Mouse (Mus musculus): ENCODE data around the gene Zic1. TPM values are rescaled to one million over a fixed set of nuclear protein-coding genes. Genes with fewer than 3 reads are reported as not detected.

Zic1 gene
- polyA plus RNA-seq, 1 experiment = 113 TPM

- DNase-seq (ENCODE audit: extremely low spot score in 1 of 2, low spot score in 1 of 2) = no peak
Measured at GRCm38 (mm10) chr9:91369293-91369991, 3.8 kb upstream of the Zic1 start.

DNA sequence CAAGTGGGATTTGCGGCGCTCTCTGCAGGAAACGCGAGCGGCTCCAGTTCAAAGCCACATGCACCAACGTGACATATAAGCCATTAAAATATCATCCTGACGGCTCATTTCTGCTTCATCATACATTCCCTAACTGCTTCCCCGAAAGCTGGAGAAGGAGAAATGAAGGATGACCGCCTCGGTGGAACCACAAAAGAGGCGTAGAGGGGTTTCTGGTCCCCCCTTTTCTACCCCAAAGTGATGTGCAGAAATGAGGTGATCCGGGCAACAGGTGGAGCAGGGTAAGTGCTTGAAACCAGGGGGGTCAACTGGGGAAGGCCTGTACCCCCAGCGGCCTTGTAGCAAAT, 3.3 kb upstream of the Zic1 start:
- no peak for DNase-seq (ENCODE audit: extremely low spot score in 1 of 2, low spot score in 1 of 2)

DNA sequence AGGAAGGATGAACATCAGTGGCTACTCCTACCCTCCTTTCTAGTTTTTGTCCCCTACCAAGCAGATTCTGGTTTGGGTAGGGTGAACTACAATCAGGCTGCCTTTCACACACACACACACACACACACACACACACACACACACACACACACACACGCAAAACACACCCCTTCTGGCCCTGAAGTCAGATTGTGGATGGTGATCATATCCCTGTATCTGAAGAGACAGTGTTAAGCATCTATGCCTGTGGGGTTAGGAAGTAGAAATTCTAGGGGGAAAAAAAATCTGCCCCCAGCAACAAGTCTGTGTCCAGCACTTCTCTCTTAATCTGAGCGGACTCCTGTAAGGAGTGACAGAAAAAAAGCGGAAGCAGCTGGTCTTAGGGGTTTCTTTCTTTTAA, 2.5 kb upstream of the Zic1 start:
- DNase-seq (ENCODE audit: extremely low spot score in 1 of 2, low spot score in 1 of 2) = no peak

DNA sequence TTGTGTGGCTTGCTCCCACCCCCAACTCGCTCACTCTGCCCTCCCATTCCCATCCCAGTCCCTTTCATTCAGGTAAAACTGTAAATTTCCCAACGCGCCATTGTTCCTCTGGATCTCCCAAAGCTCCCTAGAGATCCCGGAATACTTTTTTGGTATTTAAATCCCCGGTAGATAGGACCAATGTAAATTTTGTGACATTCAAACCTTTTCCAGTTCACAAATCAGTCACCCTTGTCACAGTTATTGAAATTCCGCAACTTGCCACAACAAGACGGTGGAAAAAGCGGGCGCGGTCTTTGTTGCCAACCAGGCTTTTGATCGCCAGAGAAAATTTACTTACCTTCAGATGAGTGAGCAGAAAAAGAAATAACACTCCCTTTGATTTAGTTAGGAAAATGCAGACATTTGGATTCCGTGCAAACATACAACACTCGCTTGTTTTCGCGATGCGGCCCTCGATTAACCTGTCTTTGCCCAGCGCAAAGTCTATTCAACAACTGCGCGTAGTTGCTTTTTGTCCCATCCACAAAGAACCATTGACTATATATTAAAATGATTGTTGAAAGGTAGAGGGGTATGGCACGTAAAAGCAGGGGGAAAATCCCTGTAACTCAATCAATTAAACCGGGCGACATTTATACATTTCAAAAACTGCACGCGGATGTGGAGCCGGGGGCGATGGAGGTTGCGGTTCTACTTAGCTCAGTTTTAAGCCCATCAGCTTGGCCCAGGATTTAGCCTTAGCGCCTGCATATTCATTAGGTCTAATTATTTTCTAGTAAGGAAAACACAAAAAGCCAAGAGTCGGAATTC, 1.6 kb upstream of the Zic1 start:
- DNase-seq (ENCODE audit: extremely low spot score in 1 of 2, low spot score in 1 of 2) = no peak

DNA sequence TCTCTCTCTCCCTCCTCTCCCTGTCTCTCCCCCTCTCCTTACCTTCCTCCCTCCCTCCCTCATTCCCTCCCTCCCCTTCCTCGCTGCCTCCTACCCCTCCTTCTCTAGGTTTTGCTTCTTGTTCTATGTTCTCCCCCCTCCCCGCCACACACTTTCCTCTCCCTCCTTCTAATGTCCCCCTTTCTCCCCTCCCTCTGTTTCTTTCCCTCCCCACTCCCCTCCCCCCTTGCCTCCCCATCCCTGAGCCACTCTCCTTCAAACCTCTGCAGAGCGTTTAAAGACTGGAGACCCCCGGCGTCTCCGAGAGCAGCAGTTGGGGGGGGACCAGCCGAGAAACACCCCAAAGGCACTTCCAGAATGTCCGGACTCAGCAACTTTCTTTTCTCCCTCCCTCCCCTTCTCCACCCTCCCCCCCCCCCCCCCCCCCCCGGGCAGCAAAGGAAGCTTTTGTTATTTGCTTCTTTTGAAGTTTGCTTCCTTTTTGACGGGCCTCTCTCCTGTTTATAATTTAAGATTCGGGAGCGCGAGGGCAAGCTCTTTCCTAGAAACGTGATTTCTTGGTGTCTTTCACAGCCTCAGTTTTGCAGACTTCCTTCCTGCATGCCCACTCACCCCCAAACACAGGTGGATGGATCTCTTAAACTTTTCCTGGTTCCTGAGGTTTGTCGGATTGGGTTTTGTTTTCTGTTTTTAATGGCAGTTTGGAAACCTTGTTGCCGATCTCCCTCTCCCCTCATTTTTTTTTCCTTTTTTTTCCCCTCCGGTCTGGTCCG, 802 bp upstream of the Zic1 start:
- DNase-seq (ENCODE audit: extremely low spot score in 1 of 2, low spot score in 1 of 2) = no peak

GRCm38 (mm10) chr9:91364971-91365501, 574 bp downstream of the Zic1 start:
- no peak for DNase-seq (ENCODE audit: extremely low spot score in 1 of 2, low spot score in 1 of 2)

DNA sequence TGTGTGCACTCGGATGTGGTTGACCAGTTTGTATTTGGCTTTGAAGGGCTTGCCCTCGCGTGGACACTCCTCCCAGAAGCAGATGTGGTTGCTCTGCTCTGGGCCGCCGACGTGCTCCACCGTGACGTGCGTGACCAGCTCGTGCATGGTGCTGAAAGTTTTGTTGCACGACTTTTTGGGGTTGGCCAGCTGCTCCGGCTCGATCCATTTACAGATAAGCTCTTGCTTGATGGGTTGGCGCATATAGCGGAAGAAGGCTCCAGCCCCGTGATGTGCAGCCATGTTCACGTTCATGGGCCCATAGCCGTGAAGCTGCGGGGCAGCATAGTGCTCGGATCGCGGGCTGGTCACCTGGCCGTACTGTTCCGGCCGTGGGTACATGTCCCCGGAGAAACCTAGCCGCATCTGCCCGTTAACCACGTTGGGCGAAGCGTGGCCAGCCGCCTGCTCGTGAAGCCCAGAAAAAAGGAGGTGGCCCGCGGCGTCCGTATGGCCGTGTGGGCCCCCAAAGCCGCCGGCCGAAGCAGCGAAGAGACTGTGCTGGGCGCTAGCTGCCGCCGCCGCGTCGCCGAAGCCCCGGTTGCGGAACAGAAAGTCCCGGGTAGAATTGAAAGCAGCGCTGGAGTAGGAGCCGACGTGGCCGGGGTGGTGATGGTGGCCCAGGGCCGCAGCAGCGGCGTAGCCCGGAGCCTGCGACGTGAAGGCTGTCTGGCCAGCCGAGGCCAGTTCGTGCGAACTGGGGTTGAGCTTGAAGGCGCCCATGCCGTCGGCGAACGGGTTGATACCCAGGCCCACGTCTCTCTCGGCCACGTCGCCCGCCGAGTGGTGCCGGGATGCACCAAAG, 1.3 kb downstream of the Zic1 start:
- no peak for DNase-seq (ENCODE audit: extremely low spot score in 1 of 2, low spot score in 1 of 2)

DNA sequence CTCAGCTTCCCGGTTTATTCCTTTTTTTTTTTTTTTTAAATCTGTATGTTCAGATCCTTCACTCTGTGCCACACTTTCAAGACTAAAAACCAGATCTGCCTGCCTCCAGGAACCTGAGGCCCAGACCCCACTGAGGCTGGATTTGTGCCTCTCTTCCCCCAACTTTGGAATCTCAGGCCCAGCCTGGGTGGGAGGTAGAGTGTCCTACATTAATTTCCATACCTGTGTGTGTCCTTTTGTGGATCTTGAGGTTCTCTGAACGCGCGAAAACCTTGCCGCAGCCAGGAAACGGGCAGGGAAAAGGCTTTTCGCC, 1.8 kb downstream of the Zic1 start:
- no peak for DNase-seq (ENCODE audit: extremely low spot score in 1 of 2, low spot score in 1 of 2)

DNA sequence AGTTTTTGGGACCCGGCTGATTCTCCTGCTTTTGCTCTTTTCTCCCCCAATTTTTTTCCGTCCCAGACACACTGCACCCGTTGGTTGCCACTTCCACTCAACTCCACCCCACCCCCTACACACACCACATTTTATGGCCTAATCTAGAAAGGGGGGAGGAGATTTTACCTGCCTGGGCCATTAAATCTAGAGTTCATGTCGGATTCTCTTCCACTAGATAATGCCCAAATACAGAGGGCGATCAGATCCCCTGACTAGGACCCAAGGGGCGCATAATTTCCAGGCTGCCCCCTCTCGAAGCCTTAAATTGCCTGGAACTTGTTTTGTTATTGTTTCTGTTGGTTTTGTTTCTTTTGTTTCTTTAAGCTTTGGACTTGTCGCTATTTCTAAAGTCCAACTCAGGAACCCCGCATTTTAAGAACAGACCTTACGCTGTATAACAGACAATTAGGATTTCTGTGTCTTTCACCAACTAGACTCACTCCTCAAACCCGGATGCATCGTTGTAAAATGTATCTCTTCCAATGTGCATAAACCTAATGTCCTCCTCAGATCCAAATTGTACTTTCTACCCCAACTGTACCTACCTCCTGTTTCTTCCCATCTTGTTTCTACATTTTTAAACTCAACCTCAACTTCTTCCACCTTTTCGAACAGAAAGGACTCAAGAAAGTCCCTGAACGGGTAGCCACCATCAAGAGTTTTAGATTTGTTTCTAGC, 2.4 kb downstream of the Zic1 start:
- no peak for DNase-seq (ENCODE audit: extremely low spot score in 1 of 2, low spot score in 1 of 2)

DNA sequence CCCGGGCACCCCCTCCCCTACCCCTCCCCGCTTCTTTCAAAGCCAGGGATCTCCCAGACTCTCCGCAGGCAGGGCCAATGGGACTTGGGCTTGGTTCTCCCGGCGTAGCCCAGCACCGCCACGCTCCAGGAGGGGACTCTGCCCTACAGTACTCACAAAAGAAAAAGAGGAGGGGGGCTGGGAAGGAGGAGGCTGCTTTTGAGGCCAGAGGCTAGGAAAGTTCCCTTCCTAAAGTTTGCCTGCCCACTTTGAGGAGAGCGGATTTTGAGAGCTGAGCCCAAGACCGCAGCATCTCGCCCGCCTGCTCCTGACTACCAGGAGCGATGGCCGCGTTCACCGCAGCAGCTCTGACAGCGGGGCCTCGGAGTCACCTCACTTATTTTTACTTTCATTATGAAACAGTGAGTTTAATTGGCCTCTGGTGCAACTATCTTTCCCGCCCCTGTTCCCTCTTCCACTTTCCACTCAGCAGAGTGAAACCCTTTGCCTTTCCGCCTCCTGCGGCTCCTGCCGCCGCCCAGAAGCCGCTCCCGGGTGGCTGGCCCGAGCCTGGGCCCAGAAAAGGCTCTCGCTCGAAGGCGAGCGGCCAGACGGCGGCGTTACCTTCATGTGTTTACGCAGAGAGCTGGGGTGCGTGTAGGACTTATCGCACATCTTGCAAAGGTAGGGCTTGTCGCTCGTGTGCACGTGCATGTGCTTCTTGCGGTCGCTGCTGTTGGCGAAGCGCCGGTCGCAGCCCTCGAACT, 3.6 kb downstream of the Zic1 start, which contains the start of gene Zic4:
Gene Zic4 (plus strand): TSS at position 558 of the 746 bp plus-strand sequence.
- DNase-seq (ENCODE audit: extremely low spot score in 1 of 2, low spot score in 1 of 2) = no peak

DNA sequence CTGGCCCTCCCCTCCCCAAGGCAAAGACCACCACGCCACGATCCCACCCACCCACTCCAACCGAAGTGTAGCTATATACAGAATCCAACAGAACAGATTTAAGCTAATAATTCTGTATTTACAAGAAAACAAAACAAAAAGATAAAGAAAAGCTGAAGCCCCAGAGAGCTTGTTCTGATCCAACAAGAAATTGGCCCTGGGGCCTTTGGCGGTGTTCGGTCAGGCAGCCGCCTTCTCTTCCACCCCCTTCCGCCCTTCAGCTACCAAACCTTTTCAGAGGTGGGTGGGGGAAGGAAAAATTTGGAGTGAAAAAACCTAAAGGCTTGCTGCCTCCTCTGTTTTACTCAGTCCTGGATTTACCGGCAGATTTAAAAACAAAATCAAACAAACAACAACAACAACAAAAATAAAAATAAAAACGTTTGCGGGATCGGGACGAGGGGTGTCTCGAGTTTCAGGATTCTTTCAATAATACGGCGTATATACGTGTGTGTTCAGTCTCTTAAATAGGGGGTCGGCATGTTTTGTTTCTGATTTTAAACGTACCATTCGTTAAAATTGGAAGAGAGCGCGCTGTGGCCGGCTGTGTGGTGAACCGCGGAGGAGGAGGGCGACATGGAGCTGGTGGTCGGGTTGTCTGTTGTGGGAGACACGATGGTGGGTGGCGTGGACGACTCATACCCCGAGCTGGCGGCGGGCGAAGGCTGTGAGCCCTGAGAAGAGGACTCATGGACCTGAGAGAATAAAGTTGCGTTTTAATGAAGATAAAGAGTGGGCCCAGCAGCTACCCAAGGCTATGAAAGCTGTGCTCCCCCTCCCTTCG, 4.4 kb downstream of the Zic1 start:
- DNase-seq (ENCODE audit: extremely low spot score in 1 of 2, low spot score in 1 of 2) = no peak

DNA sequence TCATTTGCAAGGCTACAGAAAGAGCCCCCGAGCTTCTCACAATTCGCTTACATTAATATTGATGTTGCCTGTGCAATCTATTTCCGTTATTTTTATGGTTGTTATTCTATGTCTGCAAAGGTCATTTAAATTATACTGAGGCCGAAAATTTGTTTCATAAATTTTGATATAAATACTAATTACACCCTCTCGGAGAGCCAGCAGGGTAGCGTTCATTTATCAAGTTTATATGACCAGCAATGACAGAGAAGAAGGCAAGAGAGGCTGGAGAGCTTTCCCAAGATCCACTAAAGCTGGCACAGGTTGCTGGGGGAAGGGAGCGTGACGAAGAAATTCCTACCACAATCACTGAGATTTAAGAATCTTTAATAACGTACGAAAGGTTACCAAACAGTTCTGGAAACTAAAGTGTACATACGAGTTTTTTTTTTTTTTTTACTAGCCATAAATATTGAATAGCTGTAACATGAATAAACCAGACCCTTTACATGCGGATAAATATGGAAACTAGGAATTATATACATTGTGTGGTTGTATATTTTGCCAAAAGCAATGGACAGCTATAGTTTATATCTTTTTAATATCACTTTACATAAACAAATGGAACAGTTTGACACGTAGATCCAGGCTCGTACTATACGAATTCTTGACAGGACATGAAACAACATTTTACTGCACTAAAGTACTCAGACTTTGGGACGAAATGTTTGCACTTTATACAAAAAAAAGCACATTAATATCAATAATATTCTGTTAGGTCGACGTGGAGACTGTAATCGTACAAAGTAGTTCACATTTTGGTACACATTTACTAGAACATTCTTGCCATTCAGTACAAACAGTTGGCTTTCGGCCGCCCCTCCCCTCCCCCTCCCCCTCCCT, 5.2 kb downstream of the Zic1 start:
- DNase-seq (ENCODE audit: extremely low spot score in 1 of 2, low spot score in 1 of 2) = no peak

- DNase-seq (ENCODE audit: extremely low spot score in 1 of 2, low spot score in 1 of 2) = no peak
Measured at GRCm38 (mm10) chr9:91358851-91359687, 6.5 kb downstream of the Zic1 start.

DNA sequence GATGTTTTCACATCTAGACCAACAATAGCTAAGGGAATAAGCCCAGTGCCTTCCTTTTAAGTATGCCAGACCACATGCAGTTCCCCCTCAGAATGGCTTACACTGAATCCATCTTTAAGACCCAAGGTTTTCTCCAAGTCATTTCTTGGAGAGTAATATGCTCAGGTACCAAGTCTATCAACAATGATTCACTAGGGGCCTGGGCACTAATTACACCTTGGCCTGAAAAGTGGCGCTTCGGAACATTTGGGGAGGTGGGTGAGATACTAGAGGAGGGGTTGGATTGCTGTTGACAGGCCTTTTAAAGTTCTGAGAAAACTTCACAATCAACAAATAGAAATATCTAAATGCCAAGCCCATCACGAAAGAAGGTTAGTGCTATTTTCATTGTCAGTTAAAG, 8.3 kb downstream of the Zic1 start:
- no peak for DNase-seq (ENCODE audit: extremely low spot score in 1 of 2, low spot score in 1 of 2)

GRCm38 (mm10) chr9:91356353-91356740, 9.3 kb downstream of the Zic1 start:
- no peak for DNase-seq (ENCODE audit: extremely low spot score in 1 of 2, low spot score in 1 of 2)

DNA sequence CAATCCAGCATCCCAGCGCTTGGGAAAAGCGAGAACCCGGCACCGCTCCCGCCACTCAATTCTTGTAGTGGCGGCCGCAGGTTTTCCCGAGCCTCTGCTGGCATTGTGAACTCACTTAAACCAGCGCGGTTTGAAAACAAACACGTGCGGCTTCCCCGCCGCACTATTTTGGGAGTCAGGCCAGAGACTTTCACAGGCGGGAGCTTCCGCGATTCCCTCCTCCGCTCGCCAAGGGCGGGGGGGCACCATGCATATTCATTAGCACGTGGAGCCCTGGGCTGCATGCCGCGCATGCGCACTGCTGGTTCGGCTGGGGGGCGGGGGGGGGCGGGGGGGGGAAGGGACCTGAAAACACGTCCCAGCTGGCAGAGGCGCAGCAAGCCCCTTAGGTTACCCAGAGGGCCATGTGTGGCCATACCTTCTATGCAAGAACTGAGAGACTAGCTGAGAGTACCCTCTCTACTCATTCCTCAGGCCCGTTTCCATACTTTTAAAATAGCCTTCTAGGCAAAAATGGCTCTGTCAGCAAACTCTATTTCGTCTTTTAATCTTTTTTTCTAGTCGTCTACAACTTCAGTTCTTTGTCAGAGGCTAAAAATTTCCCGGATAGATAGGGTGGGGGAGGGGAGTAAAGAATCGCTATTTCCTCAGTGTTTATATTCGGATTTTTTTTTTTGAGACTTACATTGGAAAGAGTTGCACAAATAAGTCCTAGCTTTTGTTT, 9.8 kb downstream of the Zic1 start:
- peak in 1 of 2 experiments; percentile 47 for DNase-seq (ENCODE audit: extremely low spot score in 1 of 2, low spot score in 1 of 2)
